Mouse (Mus musculus) T-cell, adult 2 months (primary cell): ENCODE measurements around the gene Atp2b2.

Experiments
- DNase-seq: peaks from one replicate; pipeline ENCODE4 v3.0.0; 2022; ENCODE audit warnings: low spot score

The Atp2b2 gene

DNA sequence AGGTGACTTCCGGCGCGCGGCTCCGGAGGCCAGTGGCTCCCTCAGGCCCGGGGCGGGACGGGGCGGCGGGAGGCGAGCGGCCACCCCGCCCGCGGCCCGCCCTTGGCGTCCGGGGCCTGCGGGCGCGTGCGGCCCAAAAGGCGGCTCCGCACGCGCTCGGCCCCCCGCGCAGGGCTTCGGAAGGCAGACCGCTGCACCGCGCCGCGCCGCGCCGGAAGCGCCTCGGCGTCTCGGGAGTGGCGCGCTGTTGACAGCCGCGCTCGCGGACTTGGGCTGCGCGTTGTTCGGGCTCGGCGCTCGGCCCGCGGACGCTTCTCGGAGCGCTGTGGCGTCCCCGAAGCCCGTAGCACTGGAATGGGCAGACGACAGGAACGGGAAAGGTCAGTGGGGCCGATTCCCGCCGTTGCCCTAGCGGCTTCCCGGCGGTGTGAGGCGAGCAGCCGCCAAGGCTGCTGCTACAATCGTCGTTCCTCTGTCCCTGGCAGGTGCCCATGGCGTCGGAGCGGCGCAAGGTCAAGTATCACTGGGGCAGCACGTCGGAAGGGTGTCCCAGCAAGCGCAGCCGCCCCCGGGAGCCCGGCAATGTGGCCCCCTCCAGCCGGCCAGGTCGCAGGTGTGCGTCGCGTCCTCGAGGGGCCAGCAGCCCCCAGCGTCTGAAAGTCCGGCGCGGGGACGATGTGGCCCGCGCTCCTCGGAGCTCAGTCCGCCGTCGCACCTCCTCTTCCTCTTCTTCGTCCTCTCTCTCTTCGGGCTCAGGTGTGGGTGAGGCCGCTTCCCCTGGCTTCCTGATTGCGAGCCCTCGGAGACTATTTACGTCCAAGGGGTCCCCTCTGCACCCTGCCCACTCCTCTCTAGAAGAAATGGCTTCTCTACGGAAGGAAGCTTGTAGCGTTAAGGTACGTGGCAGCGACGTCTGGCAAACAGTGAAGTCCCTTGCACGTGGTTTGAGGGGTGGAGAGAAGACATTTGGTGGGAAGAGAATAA, 344.9 kb downstream of the Atp2b2 start:
- peak; percentile 38 for DNase-seq

DNA sequence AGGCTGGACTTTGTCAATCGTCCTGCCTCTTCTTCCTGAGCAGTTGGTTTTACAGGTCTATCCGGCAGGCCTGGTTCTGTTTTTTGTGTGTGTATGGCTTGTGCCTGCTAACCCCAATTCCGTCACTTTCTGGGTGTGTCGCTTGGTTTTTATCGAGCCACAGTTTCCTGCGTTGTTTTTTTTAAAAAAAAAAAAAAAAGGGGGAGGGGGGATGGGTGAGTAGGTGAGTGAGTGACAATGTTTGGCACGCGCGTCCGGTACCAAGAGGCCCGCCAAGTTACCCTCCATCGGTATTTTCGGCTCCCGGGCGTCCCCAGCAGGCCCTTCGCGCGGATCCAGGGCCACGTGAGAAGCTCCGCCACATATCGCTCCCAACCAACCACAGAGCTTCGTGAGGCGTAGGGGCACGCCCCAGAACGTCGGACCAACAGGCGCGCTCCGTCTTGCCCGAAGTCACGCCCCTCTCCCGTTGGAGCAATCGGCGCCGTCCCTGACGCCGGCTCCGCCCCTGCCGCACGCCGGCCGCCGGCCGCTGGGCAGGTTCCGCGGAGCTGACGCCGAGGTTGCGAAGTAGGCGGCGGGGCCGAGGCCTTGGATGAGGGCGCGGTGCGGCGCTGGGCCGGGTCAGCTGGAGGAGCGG, 345.7 kb downstream of the Atp2b2 start, which contains the start of gene Tatdn2:
TSS of gene Tatdn2 (plus strand) at position 469 of the 640 bp plus-strand sequence.
- DNase-seq: peak; percentile 99

DNA sequence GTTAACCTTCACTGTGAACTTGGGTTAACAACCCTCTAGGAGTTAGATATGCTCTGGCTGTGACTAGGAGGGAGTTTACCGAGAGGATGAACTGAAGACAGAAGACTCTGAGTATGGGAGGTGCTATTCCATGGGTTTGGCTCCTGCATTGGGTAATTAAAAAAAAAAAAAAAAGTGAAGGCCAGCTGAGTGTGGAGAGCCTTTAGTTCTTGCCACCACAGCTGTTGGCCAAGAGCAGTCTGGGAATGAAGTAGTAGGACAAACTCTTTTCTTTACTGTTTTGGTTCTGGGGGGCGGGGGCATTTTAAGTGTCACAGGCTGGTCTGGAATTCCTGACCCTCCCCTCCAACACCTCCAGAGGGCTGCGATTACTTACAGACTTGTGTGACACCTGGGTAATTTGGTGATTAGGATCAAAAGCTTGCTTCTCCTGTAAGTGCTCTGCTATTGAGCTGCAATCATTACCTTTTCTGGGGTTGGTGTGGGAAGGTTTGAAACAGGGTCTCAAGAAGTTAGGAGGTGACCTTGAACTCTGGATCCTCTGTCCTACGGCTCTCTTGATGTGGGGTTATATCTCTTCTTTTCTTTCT, 346.6 kb downstream of the Atp2b2 start:
- DNase-seq: no peak

DNA sequence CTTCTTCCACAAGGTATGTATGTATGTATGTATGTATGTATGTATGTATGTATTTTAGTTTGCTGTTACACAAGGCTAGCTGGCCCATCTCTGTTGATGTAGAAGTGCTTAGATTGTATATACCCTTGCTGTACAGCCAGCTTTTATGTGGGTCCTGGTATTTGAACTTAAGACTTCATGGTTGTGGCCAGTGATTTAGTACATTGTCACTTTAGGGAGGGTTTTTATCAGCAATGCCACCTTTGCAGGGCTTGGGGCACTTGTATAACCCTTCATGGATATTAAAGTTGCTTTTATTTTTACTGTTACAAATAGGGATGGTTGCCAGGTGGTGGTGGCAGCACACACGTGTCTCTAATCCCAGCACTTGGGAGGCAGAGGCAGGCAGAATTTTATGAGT, 347.2 kb downstream of the Atp2b2 start:
- no peak for DNase-seq
